Mouse (Mus musculus): ENCODE results near the gene Egfl8. TPM values are rescaled to one million over a fixed set of nuclear protein-coding genes. Genes with fewer than 3 reads are reported as not detected.

Egfl8 gene
- total RNA-seq, 2 experiments from 2014 or later: 1.7 to 2.4 TPM

DNA sequence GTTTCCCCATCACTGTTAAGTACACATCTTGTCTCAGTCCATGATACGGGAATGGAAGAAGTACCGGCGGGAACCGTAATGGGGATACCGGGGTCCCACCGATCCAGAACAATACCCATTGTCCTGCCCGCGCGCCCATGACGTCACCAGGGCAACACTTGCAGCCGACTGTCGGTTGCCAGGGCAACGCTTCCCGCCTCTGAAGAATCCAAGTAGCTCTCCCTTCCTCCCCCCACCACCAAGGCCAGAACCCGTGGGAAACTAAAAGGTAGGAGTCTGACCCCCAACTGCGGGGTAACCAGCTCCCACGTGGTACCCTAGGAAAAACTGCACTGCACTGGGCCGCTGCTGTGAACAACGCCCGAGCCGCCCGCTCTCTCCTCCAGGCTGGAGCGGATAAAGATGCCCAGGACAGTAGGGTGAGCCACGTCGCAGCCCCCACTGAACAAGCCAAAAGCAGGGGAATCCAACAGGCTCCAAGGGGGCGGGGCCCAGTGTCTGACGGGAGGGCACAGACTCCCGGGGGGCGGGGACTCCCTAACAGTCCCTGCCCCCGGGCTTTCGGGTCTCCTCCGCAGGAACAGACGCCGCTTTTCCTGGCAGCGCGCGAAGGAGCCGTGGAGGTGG is 28.9 kb downstream of the Egfl8 start:
- Histone ChIP-seq H3K27ac (peak overlapping the region; percentile 97), H3K4me3 (peak overlapping the region; percentile 93)
- no peak for TF ChIP-seq CTCF (conservative IDR thresholded peaks at IDR 0.05)
- DNase-seq (ENCODE audit: low spot score in 2 of 2): peak; percentile 84 to 88

GRCm38 (mm10) chr17:34585877-34586771 is 29.6 kb downstream of the Egfl8 start:
- no peak for TF ChIP-seq CTCF (conservative IDR thresholded peaks at IDR 0.05)
- H3K4me3 ChIP-seq: peak overlapping the region; percentile 93
- peak overlapping the region; percentile 97 for H3K27ac ChIP-seq
- DNase-seq (ENCODE audit: low spot score in 2 of 2): no peak

GRCm38 (mm10) chr17:34585121-34585520 is 30.6 kb downstream of the Egfl8 start:
- no peak for DNase-seq (ENCODE audit: low spot score in 2 of 2)
- H3K27ac ChIP-seq: peak overlapping the region; percentile 97; the same call in 1 of the 2 replicates
- no peak for TF ChIP-seq CTCF (conservative IDR thresholded peaks at IDR 0.05)
- H3K4me3 ChIP-seq: no peak overlapping the region

GRCm38 (mm10) chr17:34583819-34584218 is 32.0 kb downstream of the Egfl8 start:
- Histone ChIP-seq H3K27ac (no peak overlapping the region), H3K4me3 (no peak overlapping the region)
- DNase-seq (ENCODE audit: low spot score in 2 of 2): no peak
- TF ChIP-seq CTCF (conservative IDR thresholded peaks at IDR 0.05): no peak

GRCm38 (mm10) chr17:34583397-34583796 is 32.4 kb downstream of the Egfl8 start:
- no peak for TF ChIP-seq CTCF (conservative IDR thresholded peaks at IDR 0.05)
- Histone ChIP-seq H3K4me3 (no peak overlapping the region), H3K27ac (no peak overlapping the region)
- no peak for DNase-seq (ENCODE audit: low spot score in 2 of 2)

DNA sequence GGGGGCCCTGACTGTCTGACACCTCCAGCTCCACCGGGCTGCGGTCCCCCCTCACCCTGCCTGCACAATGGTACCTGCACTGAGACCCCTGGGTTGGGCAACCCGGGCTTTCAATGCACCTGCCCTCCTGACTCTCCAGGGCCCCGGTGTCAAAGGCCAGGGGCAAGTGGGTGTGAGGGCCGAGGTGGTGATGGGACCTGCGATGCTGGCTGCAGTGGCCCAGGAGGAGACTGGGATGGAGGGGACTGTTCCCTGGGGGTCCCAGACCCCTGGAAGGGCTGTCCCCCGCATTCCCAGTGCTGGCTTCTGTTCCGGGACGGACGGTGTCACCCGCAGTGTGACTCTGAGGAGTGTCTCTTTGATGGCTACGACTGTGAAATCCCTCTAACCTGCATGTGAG is 33.2 kb downstream of the Egfl8 start:
- DNase-seq (ENCODE audit: low spot score in 2 of 2): no peak

DNA sequence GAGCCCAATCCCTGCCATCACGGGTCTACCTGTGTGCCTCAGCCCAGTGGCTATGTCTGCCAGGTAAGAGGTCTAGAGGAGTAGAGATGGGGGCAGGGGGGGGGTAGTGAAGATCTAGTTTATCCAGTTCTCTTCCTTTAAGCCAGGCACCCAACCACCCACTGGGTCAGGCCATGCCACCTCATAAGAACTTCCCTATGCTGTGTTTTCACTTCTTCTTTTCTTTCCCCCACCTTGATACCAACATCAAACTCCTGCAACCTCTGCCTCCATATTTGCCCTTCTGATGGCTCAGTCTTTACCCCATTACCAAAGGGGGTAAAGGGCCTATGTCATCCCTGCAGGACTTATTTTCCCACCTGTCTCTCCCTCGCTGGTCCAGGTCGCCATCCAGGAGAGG is 37.7 kb downstream of the Egfl8 start:
- H3K4me3 ChIP-seq: no peak overlapping the region
- DNase-seq (ENCODE audit: low spot score in 2 of 2): no peak
- no peak for TF ChIP-seq CTCF (conservative IDR thresholded peaks at IDR 0.05)
- no peak overlapping the region for H3K27ac ChIP-seq

More for the DNA sequence above, 33.2 kb downstream of the Egfl8 start:
- Histone ChIP-seq H3K27ac (no peak overlapping the region), H3K4me3 (no peak overlapping the region)
- TF ChIP-seq CTCF (conservative IDR thresholded peaks at IDR 0.05): no peak

DNA sequence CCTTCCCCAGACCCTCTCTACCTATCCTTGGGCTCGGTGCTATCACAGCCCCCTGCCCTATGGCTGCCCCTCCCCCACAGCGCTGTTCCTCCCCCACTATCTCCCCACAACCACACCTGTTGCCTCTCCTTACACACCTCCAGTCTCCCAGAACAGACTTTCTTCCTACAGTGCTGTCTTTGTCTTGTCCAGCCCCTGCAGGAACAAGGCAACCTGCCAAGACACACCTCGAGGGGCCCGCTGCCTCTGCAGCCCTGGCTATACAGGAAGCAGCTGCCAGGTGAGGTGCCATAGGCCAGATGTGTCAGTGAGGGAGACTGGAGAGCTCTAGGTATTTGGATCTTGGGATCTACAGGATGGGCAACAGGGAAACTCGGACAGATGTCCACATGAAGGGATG is 39.2 kb downstream of the Egfl8 start:
- H3K4me3 ChIP-seq: no peak overlapping the region

DNA sequence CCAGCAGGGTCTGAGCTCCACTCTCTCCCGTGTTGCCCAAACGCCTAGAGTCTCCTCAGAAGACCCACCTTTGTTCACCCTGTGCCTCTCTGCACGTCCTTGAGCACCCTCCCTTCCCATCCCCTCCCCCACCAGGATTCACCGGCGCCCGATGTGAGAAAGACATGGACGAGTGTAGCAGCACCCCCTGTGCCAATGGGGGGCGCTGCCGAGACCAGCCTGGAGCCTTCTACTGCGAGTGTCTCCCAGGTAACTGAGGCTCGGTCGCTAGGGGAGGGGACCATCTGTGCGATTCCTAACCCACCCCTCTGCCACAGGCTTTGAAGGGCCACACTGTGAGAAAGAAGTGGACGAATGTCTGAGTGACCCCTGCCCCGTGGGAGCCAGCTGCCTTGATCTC is 43.4 kb downstream of the Egfl8 start:
- Histone ChIP-seq H3K4me3 (no peak overlapping the region), H3K27ac (no peak overlapping the region)
- DNase-seq (ENCODE audit: low spot score in 2 of 2): no peak
- TF ChIP-seq CTCF (conservative IDR thresholded peaks at IDR 0.05): no peak

More for the DNA sequence above, 39.2 kb downstream of the Egfl8 start:
- H3K27ac ChIP-seq: no peak overlapping the region
- no peak for TF ChIP-seq CTCF (conservative IDR thresholded peaks at IDR 0.05)
- DNase-seq (ENCODE audit: low spot score in 2 of 2): no peak

DNA sequence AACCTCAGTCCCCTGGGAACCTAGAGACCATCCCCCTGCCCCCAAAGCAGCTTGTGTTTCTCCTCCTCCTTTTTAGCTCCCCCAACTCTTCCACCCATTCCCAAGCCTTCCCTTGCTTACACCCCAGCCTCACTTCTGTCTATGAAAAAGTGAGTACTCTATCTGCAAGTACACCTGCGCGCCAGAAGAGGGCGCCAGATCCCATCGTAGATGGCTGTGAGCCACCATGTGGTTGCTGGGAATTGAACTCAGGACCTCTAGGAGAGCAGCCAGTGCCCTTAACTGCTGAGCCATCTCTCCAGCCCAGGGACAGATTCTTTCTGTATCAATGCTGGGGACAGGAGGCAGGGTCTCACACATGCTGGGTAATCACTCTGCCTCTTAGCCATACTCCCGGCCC is 43.9 kb downstream of the Egfl8 start:
- no peak overlapping the region for H3K27ac ChIP-seq
- no peak for DNase-seq (ENCODE audit: low spot score in 2 of 2)
- TF ChIP-seq CTCF (conservative IDR thresholded peaks at IDR 0.05): peak; percentile 68
- H3K4me3 ChIP-seq: no peak overlapping the region

GRCm38 (mm10) chr17:34569919-34570318 is 45.9 kb downstream of the Egfl8 start:
- no peak for TF ChIP-seq CTCF (conservative IDR thresholded peaks at IDR 0.05)
- Histone ChIP-seq H3K27ac (no peak overlapping the region), H3K4me3 (no peak overlapping the region)
- no peak for DNase-seq (ENCODE audit: low spot score in 2 of 2)

- no peak overlapping the region for H3K27ac ChIP-seq
- DNase-seq (ENCODE audit: low spot score in 2 of 2): no peak
- TF ChIP-seq CTCF (conservative IDR thresholded peaks at IDR 0.05): no peak
- H3K4me3 ChIP-seq: no peak overlapping the region
These were observed 47.4 kb downstream of the Egfl8 start for GRCm38 (mm10) chr17:34568421-34568820.

DNA sequence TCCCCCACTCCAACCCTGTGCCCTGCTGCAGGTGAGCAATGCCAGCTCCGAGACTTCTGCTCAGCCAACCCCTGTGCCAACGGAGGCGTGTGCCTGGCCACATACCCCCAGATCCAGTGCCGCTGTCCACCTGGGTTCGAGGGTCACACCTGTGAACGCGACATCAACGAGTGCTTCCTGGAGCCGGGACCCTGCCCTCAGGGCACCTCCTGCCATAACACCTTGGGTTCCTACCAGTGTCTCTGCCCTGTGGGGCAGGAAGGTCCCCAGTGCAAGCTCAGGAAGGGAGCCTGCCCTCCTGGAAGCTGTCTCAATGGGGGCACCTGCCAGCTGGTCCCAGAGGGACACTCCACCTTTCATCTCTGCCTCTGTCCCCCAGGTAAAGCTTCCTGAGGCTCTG is 48.5 kb downstream of the Egfl8 start:
- H3K27ac ChIP-seq: no peak overlapping the region

More for the DNA sequence above, 48.5 kb downstream of the Egfl8 start:
- TF ChIP-seq CTCF (conservative IDR thresholded peaks at IDR 0.05): no peak
- no peak overlapping the region for H3K4me3 ChIP-seq
- DNase-seq (ENCODE audit: low spot score in 2 of 2): no peak
